Mouse (Mus musculus): Measurements from ENCODE around the gene Tnik.

Gene Tnik

DNA sequence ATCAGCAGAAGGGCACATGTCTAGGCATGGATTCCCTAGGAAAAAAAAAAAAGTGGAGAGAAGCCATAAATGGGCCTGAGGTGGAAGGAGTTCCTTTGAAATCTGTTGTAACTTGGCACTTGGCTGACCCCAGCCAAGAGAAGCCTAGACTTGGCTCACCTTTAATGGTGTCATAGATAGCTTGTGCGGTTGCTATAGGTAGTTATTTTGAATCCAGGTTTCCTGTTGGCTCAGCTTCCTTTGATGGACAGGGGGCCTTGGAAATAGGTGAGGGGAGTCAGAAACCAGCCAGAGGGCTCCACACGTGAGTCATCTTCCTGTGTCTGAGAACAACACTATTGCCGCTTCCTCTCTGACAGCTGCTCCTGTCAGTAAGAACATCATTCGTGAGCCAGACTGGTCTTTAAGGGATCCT lies 204.9 kb downstream of the Tnik start:
- CTCF ChIA-PET = no interaction called here

DNA sequence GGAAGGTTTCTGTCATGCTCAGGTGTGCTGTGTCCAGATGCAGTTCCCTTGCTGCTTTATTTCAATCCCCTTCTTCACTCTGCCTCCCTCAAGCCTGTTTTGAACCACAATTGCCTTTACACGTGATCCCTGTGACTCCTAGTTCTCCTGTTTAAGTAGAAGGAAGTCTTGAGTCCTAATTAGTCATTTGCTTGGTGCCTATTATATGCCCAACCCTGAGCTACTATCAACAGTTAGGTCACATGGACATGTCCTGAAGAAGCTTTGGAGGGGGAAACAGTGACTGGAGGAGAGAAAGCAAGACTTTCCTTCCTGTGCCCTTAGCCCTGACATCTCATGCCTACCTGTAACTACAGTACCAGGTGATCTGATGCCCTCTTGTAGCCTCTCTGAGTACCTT lies 210.4 kb downstream of the Tnik start:
- CTCF ChIA-PET = no interaction called here

DNA sequence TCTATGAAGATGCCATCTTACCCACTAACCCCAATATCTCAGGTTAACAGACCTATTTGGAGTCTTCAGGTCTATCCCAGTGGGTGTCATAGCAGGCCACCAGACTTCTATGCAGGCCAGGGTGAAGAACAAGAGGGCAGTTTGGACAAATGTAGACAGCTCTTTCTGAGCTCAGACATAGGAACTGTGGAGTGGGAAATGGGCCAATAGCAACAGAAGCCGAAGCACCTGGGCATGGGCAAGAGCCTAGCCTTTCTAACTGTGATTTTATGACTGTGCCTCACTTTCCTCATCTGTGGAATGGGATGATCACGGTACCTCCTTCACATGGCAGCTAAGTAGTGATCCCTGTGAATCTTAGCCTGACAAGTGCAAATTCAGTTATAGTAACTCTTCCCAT lies 214.4 kb downstream of the Tnik start:
- CTCF ChIA-PET = no interaction called here

DNA sequence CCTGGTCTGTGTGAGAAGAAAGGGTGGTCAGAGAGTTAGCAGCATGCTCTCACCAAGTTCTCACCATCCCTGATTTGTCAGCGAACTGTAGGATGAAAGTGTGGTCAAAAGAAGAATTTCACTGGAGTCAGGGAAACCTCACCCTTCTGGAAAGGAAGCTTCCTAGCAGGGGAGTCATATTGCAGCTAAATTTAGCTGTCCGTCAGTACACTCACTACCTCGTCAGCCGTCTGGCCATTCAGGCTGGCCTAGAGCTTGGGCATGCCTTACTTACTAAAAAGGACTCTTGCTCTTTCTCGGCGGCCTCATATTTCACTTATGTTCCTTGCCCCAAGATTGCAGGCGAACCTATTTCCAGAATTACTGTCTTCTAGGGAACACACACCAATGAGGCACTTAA lies 222.7 kb downstream of the Tnik start:
- CTCF ChIA-PET = no interaction called here

DNA sequence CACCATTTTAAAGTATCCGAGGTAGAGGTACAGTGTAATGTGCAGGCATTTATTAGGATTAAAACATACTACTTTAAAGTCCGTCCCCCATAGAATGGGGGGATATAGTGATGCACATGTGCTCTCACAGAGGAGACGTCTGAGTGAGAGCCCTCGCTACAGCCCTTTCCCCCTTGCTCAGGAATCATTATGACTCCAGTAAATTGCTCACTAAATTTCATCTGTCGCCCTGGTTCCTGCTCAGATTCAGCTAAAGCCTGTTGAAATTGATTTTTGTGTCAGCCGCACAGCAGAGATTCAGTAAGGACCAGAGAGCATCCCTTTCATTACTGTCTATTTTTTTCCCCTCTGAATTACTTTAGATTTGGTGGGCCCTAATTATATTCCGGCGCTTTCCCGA lies 224.4 kb downstream of the Tnik start:
- CTCF ChIA-PET = no interaction called here

DNA sequence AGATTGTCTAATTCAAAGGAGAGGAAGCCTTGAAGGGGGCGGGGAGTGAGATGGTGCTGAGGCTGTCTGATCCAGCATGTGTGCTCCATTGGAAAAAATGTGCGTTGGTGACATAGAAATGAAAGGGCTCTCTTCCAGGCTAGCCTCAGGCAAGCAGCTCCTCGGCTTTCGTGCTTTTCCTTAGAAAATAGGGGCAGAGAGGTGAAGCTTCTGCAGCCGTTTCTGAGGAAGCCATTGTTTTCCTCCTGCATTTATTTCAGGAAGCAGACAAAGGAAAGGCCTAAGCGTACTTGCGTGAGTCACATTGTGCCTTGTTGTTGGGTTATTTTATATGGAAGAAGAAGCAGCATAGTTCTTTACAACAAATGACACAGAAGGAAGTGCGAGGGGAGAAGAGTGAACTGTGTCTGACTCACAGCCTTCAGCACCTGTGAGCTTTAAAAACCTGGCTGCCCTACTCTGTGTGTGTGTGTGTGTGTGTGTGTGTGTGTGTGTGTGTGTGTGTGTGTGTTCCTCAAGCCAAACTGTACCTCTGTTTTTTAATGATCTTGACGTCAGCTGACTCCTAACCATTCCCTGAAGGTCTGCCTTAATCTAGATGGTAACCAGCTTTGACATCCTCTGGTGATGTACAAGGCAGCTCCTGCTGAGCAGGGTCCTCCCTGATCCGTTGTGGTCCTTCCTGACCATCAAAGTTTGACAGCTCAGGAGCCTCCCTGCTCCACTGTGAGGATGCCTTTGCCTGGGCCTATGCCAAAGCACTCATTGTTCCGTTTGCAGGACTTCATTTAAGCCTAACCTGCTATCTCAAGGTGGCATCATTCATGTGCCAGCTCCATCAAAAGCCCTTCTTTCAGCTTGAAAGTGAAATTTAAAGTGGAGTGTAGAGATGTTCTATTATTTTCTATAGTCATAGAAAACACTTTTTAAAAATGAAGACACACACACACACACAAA lies 228.3 kb downstream of the Tnik start:
- CTCF ChIA-PET = interaction anchor here (0.6 to 0.8 kb wide), 2 partner anchors 12 to 895 kb away, joined by 10 to 11 read pairs; no protein-coding TSS in a partner anchor

DNA sequence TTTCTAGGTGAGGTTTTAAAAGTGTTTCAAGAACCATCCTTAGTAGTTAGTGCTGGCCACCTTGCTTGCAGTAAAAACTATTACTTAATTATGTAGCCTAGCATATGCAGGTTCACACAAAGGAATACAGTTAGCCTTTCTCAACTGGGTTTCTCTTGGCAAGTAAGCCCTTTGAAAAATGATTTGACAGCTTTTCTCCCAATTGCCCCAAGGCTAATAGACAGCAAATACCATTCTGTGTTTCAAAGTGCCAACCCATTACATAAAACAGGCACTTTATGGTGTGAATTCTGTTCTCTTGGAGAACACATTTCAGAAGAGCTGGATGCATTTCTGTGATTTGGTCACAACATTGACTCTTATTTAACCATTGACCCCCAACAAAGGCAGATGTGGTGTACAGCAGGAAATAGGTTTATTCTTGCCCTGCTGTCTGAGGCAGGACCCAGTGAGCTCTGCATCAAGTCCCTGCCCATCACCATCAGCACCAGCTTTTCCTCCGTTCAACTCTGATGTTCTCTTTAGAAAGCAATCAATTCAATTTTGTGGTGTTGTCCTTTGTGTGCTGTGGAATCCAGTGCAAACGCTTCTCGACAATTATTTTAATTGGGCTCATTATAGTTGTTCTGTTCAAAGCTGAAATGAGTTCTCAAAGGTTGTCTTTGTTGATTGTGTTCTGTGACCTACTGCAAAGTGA lies 233.9 kb downstream of the Tnik start:
- CTCF ChIA-PET = no interaction called here

DNA sequence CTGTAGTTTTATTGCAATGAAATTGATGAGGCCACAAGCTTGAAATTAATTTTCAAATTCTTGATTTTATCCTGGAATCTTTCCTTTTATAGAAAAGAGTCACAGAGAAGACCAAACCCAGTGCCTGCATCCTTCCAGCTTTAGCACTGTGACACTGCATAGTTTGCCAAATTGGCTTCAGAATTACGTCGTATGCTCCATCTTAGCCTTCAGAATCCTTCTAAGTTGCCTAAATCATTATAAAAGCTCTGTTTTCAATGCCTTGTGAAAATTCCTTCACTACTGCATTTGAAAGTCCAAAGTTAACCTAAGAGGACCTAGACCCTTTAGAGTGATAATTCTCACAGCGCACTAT lies 234.5 kb downstream of the Tnik start:
- CTCF ChIA-PET = no interaction called here

DNA sequence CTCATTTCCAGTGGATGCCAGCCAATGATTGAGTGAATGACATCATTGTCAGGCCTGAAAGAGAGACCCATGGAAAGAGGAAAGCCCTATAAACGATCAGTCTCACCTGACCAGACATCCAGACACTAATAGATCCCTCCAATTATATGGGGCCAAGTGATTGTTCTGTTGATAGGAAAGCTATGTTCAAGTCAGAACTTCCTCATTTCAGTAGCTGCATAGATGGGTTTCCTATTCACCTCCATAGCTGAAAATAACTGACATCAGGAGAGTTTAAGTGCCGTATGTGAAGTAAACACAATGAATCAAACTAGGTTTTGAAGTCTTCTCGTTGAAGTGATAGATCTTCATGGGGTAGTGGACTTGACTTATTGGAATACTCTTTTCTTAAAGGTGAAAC lies 239.7 kb downstream of the Tnik start:
- CTCF ChIA-PET = no interaction called here

DNA sequence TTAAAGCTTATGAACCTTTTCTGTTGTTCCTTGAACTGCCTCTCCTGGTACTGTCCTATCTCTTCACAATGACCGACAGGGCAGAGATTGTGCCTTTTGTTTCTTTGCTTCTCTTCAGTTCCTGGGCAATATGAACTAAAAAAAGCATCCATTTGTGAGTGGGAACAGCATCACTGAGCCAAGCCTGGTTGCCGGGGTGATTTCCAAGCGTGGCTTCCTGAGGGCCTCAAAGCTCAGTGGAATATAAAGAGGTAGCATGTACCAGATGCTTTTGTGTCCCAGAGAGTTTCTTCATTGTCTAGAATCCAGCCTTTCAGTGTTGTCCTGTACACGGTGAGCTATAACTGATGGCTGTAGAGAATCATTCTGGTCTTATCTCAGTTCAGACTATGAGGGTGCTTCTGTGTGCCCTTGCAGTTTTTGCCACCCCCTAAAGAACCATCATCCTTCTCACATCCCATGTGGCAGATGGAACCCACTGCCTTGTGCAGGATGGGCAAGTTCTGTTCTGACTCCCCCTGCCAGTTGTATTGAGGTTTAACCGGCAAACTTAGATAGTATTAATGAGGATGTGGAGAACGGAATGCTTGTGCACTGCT lies 246.4 kb downstream of the Tnik start:
- CTCF ChIA-PET = no interaction called here

DNA sequence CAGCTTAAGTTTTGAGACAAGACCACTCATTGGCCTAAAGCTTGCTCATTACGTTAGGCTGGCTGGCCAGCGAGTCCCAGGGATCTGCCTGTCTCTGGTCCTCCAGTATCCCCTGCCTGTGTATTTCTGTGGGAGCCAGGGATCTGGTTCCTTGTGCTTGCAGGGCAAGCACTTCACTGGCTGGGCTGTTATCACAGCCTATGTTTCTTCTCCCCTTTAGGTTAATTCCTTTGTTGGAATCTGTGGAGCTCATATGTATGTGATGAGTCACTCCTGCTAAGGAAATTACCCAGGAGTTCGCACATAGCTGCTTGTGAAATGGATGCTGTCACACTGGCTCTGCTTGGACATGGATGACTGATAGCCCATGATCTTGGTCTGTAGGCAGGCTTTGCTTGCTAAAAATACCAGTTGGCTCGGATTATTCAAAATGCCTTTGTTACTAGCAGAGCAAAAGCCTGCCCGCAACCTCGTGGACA lies 260.0 kb downstream of the Tnik start:
- CTCF ChIA-PET = no interaction called here

DNA sequence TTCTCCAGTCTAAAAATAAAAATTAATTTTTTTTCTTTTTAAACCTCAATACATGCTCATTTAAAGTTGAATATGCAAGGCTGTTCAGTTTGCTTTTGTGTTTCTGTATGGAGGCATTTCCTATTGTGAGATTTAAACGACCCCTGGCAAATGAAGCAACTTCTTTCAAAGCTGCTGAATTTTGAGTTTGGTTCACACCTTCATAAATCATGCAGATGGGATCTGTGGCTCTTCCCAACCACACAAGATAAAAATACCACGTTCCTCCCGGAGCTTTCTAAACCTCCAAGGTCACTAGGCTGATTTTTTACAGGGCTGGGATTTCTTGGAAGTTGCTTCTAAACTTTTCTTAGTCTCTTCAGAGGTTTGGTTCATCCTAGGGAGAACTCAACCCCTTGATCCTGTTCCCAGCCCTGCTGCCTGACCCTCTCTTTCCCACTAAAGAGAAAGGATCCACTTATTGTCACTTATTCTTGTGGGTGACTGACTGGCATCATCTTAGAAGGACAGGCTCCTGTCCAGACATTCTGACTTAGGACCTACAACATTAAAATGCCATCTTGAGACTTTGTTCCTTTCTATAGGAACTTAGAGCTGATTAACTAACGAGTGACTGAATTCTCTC lies 260.6 kb downstream of the Tnik start:
- CTCF ChIA-PET = no interaction called here

DNA sequence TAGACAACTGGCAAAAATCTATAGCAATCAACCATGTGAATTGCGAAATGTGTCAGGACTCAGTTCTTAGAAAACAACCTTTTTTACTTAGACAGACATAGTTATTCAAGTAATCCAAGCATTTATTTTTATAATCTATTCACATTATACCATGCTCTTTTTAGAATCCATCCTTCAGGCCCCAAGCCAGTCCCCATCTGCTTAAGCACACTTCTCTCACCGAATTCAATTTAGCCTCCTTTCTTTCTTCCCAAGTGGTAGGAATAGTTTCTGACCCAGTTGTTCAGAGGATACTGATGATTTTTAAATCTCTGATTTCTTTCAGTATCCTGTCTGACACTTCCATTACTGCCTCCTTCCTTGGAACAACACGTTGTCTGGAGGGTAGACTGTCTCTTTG lies 261.5 kb downstream of the Tnik start:
- CTCF ChIA-PET = no interaction called here

DNA sequence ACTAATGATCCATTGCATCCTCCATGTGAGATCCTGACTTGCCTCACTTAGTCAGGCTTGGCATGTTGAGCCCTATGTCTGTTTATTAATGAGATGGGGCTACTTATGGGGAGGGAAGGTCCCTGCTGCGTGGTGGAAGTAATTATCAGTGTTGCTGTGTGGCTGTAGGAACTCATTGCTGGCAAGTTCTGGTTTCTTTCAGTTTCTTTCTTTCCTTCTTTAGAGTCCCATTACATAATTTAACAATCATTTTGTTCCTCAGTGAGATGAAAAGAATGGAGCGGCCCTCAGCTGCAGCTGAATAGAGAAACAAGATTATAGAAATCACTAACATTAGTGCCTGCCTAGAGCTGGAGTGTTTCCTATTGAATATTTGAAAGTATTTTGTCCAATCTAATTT lies 263.7 kb downstream of the Tnik start:
- CTCF ChIA-PET = interaction anchor here (0.6 kb wide), 1 partner anchor 146 kb away, joined by 3 read pairs; no protein-coding TSS in a partner anchor

DNA sequence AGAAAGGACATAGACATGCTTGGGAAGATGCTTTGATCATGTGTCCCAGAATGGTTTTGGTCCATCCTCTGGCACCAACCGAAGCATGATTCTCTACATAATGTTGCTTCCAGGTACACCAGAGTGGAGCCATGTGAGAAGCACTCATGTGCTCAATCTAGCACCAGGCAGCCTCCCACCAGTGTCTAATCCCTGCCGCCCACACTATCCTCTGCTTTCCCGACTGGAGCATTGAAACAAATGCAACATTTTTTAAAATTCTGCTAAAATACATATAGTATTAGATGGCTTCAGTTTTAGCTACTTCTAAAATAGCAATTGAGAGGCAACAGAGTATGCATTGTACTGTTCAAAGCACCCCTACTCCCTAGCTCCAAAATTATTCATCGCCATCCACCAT lies 264.2 kb downstream of the Tnik start:
- CTCF ChIA-PET = interaction anchor here (0.6 kb wide), 1 partner anchor 147 kb away, joined by 3 read pairs; no protein-coding TSS in a partner anchor

DNA sequence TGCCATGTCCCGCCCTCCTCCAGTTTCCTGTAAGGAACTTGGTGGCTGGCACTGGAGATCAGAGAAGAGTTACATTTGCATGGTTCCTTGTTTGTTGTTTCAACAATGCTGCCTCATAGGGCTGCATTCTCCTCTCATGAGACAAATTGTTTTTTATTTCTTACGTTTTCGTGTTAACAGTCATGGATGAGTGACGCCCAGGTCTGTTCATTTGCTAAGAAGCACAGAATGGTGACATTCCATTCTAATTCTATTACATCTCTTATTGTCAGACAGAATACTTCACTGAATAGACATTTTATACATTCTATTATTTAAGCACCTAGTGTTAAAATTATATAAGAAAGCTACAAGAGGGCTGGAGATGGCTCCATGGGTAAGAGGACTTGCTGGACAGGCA lies 266.5 kb downstream of the Tnik start:
- CTCF ChIA-PET = no interaction called here

DNA sequence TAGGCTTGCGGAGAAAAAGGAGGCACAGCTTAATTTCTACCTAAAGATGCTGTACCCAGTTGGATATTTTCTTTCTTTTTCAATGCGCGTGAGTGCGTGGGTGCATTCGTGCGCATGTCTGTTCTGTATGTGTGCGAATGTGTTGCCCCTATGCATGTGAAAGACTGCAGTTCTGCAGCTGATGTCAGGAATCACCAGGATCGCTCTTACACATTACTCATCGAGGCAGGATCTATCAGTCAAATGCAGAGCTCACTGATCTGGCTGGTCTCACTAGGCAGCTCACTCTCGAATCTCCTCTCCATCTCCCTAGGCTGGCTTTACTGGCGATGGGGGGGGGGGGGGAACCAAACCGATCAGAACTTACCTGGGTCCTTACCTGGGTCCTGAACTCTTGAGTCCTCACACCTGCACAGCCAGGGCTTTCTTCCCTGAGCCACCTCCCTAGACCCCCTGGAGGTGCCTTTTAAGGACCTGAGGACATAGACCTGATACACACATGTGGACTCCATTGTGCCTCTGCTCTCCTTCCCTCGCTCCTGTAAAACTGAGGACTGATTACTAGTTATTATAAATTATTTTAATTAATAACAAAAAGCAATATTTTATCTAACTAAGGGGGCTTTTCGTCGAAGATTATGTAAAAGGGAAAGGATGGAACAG lies 268.4 kb downstream of the Tnik start:
- CTCF ChIA-PET = no interaction called here

DNA sequence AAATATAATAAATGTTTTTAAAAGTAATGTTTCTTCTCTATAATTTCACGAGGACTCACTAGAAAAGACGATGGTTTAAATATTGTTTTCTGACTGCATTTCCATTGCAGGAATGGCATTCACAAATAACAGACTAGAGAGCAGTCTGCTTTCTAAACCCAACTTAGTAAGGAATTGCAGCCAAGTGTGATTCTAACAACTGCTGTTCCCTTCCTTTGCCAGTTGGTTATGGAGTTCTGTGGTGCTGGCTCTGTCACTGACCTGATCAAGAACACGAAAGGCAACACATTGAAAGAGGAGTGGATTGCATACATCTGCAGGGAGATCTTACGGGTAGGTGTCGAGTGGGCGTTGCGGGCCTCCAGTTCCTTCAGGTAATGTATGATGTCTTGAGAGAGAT lies 269.7 kb downstream of the Tnik start:
- CTCF ChIA-PET = no interaction called here

DNA sequence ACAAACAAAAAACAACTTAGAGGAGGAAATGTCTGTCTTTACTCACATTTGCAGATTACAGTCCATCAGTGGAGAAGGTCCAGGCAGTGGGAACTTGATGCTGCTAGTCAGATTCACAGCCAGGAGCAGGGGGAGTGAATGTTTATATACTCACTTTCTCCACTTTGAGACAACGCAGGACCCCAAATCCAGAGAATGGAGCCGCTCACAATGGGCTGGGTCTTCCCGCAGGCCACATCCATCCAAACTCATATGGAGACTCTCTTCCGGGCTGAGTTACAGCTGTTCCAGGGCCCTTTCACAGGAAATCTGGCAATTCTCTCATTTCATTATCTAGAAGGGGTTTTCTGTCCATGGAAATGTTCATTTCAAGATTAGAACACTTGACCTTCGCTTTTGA lies 277.1 kb downstream of the Tnik start:
- CTCF ChIA-PET = no interaction called here

DNA sequence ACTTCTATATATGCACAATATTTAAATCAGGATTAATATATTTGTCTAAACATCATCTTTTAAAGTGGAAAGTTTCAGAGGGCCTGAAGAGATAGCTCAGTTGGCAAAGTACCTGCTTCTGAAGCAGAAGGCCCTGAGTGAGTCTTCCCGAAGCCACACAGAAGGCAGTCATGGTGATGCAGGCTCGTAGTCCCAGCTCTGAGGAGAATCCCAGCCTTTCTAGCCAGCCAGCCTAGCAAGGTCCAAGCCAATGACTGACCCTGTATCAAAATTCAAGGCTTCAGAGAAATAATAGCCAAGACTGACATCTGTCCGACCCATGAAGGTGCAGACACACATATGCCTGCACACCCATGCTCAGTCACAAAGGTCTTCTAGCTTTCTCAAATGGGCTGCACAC lies 279.9 kb downstream of the Tnik start:
- CTCF ChIA-PET = no interaction called here

DNA sequence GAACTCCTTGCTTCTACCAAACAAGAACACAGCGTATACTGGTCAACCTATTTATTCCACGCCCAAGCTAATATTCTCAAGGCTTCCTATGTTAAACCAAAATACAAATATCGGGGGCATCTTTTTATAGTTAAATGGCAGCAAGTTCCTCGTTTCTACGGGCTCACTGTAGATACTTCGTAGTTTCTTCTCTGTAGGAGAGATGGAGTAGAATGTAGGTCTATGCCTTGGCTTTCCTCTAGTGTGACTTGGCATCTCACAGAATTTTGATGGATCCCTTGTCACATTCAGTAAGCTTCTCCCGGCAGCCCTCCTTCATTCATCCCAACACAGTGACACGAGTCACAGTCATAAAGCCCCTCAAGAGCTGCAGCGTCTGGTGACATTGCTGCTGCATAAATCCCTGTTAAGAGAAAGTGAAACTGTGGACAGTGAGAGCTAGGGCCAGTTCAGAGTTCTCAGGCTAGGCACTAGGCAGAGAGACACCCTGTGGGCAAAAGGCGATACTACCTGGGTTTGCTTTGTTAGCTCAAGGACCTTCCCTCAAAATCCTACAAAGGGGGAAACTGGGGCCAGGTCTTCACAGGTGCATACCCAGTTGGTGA lies 280.5 kb downstream of the Tnik start:
- CTCF ChIA-PET = no interaction called here
